25 mouse cellular contexts compared by ENCODE assay signal in the genomic region with DNA sequence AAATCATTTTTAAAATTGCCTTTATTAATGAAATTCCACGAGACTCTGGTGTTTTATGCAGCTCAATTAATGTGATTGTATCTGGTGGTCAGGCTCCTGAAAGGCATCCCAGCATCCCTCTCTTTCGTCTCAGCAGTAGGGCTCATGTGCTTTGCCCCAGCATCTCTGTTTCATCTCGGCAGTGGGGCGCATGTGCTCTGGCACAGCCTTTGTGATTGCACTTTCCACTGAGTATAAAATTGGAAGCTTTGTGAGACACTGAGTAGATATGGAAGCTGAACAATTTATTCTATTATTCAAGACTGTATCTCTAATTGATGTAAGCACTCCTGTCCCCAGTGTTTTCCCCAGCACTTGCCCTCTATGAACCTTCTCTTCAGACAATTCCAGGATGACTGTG. TPM values are rescaled to one million over a fixed set of nuclear protein-coding genes. Genes with fewer than 3 reads are reported as not detected.
DNase-seq lines count a peak whose midpoint lies in the region; ATAC-seq and TF ChIP-seq lines count a peak whose summit lies in the region.
"Had no signal": no experiment of that assay in that cellular context is flagged by ENCODE, and none has a peak within 500 bp of the region (broad histone marks: within the 10 kb centered on the region; RNA-seq: fewer than 3 reads in every experiment).

No protein-coding gene starts in this region.

- TF ChIP-seq POLR2A in brain, embryonic 14.5 days (IDR thresholded peaks at IDR 0.05; ENCODE audit: borderline replicate concordance, extremely low read depth, insufficient read depth, insufficient read length, poor library complexity, severe bottlenecking): no peak

- no peak for TF ChIP-seq CTCF in brain, embryonic 14.5 days (IDR thresholded peaks at IDR 0.05; ENCODE audit: borderline replicate concordance, extremely low read depth, insufficient read depth, insufficient read length)

- no peak overlapping the region for H3K9ac ChIP-seq in forebrain, embryonic 16.5 days (replicated peaks; ENCODE audit: low read depth, low read length)
- no peak overlapping the region for H3K9ac ChIP-seq in midbrain, embryonic 14.5 days (replicated peaks; ENCODE audit: low read length)
- H3K9ac ChIP-seq: embryonic facial prominence, embryonic 12.5 days; embryonic facial prominence, embryonic 15.5 days; heart, embryonic 12.5 days; heart, embryonic 15.5 days; hindbrain, embryonic 13.5 days had no signal

- H3K9me3 ChIP-seq in forebrain, embryonic 16.5 days (ENCODE audit: control insufficient read depth, low read length): no peaks in the 10 kb centered on the region
- H3K9me3 ChIP-seq in forebrain, embryonic 10.5 days: no peaks in the 10 kb centered on the region
- H3K9me3 ChIP-seq in midbrain, embryonic 14.5 days (ENCODE audit: control insufficient read depth, low read length): no peaks in the 10 kb centered on the region
- H3K9me3 ChIP-seq in midbrain, embryonic 10.5 days (replicated peaks): no peaks in the 10 kb centered on the region
- H3K9me3 ChIP-seq: embryonic facial prominence, embryonic 12.5 days; embryonic facial prominence, embryonic 15.5 days; heart, embryonic 12.5 days; heart, embryonic 15.5 days; hindbrain, embryonic 10.5 days; hindbrain, embryonic 13.5 days had no signal

- H3K27ac ChIP-seq in forebrain, embryonic 16.5 days (ENCODE audit: low read length): no peak overlapping the region
- no peak overlapping the region for H3K27ac ChIP-seq in forebrain, embryonic 10.5 days
- H3K27ac ChIP-seq in midbrain, embryonic 14.5 days (replicated peaks; ENCODE audit: low read depth, low read length): 0 out of 2 replicates have a peak overlapping the region, but pooled peaks have one; percentile 20
- H3K27ac ChIP-seq in midbrain, embryonic 10.5 days (replicated peaks): no peak overlapping the region
- H3K27ac ChIP-seq: embryonic facial prominence, embryonic 12.5 days; embryonic facial prominence, embryonic 15.5 days; heart, embryonic 15.5 days; hindbrain, embryonic 10.5 days; hindbrain, embryonic 13.5 days had no signal

- no peak for DNase-seq in forebrain, embryonic 10.5 days (ENCODE audit: extremely low spot score, low spot score)
- DNase-seq in midbrain, embryonic 14.5 days: peak; percentile 29
- no peak for DNase-seq in midbrain, embryonic 10.5 days (ENCODE audit: low spot score)
- DNase-seq in brain, adult 2 months (ENCODE audit: low read depth, low spot score): peak; percentile 8
- DNase-seq in brain, embryonic 14.5 days (ENCODE audit: low read depth): peak; percentile 43
- DNase-seq: adrenal gland, adult 2 months; adrenal gland, postnatal 14 days; cerebellum, adult 2 months; cerebellum, adult 9-11 months; cerebellum, postnatal 25 days; gastrocnemius, postnatal 10 days; gastrocnemius, postnatal 36 days; heart, postnatal 10 days; heart, postnatal 36 days; kidney, adult 18-20 months had no signal

- ATAC-seq in forebrain, embryonic 16.5 days: 0 out of 2 replicates have a peak, but pooled peaks have one; percentile 20
- ATAC-seq in midbrain, embryonic 14.5 days (ENCODE audit: low FRiP score, low TSS enrichment): no peak
- ATAC-seq: CD4-positive, CD25-positive, alpha-beta regulatory T cell, adult 4 months; hindbrain, embryonic 16.5 days; intestine, embryonic 16.5 days had no signal

- H3K4me3 ChIP-seq in forebrain, embryonic 16.5 days (replicated peaks; ENCODE audit: low read length): no peak overlapping the region
- H3K4me3 ChIP-seq in forebrain, embryonic 10.5 days: no peak overlapping the region
- no peak overlapping the region for H3K4me3 ChIP-seq in midbrain, embryonic 14.5 days (replicated peaks; ENCODE audit: low read depth, low read length)
- no peak overlapping the region for H3K4me3 ChIP-seq in midbrain, embryonic 10.5 days
- H3K4me3 ChIP-seq: embryonic facial prominence, embryonic 12.5 days; embryonic facial prominence, embryonic 15.5 days; heart, embryonic 12.5 days; heart, embryonic 15.5 days; hindbrain, embryonic 10.5 days; hindbrain, embryonic 13.5 days had no signal

- H3K4me1 ChIP-seq in forebrain, embryonic 16.5 days (replicated peaks; ENCODE audit: control insufficient read depth, insufficient read depth, low read length): no peaks in the 10 kb centered on the region
- H3K4me1 ChIP-seq in forebrain, embryonic 10.5 days: no peaks in the 10 kb centered on the region
- H3K4me1 ChIP-seq in midbrain, embryonic 14.5 days (ENCODE audit: control insufficient read depth, insufficient read depth, low read length): no peaks in the 10 kb centered on the region
- no peaks in the 10 kb centered on the region for H3K4me1 ChIP-seq in midbrain, embryonic 10.5 days
- H3K4me1 ChIP-seq: embryonic facial prominence, embryonic 12.5 days; embryonic facial prominence, embryonic 15.5 days; heart, embryonic 12.5 days; heart, embryonic 15.5 days; hindbrain, embryonic 10.5 days; hindbrain, embryonic 13.5 days had no signal

- no peaks in the 10 kb centered on the region for H3K27me3 ChIP-seq in forebrain, embryonic 16.5 days (replicated peaks; ENCODE audit: control insufficient read depth, insufficient read depth, low read length)
- H3K27me3 ChIP-seq in forebrain, embryonic 10.5 days (ENCODE audit: poor library complexity, severe bottlenecking): no peaks in the 10 kb centered on the region
- H3K27me3 ChIP-seq in midbrain, embryonic 14.5 days (ENCODE audit: control insufficient read depth, insufficient read depth, low read length): no peaks in the 10 kb centered on the region
- H3K27me3 ChIP-seq in midbrain, embryonic 10.5 days (ENCODE audit: low read depth, poor library complexity, severe bottlenecking): no peaks in the 10 kb centered on the region
- H3K27me3 ChIP-seq: embryonic facial prominence, embryonic 12.5 days; embryonic facial prominence, embryonic 15.5 days; heart, embryonic 12.5 days; heart, embryonic 15.5 days; hindbrain, embryonic 13.5 days had no signal

- WGBS in forebrain, embryonic 16.5 days: 54% methylated on average over 4 of the region's 4 CpGs
- 69% methylated on average over 4 of the region's 4 CpGs for WGBS in forebrain, embryonic 10.5 days
- WGBS in midbrain, embryonic 14.5 days: 46% methylated on average over 4 of the region's 4 CpGs
- WGBS in midbrain, embryonic 10.5 days: 81% methylated on average over 4 of the region's 4 CpGs

- no peak overlapping the region for H3K4me2 ChIP-seq in forebrain, embryonic 16.5 days (ENCODE audit: low read length)
- H3K4me2 ChIP-seq in midbrain, embryonic 14.5 days (ENCODE audit: low read length): no peak overlapping the region
- H3K4me2 ChIP-seq: embryonic facial prominence, embryonic 12.5 days; embryonic facial prominence, embryonic 15.5 days; heart, embryonic 12.5 days; heart, embryonic 15.5 days; hindbrain, embryonic 13.5 days had no signal

- no peaks in the 10 kb centered on the region for H3K36me3 ChIP-seq in forebrain, embryonic 16.5 days (ENCODE audit: control insufficient read depth, insufficient read depth)
- no peaks in the 10 kb centered on the region for H3K36me3 ChIP-seq in forebrain, embryonic 10.5 days (replicated peaks)
- H3K36me3 ChIP-seq in midbrain, embryonic 14.5 days (ENCODE audit: control insufficient read depth, insufficient read depth, low read length): no peaks in the 10 kb centered on the region
- H3K36me3 ChIP-seq in midbrain, embryonic 10.5 days: no peaks in the 10 kb centered on the region
- H3K36me3 ChIP-seq: embryonic facial prominence, embryonic 12.5 days; embryonic facial prominence, embryonic 15.5 days; heart, embryonic 12.5 days; heart, embryonic 15.5 days; hindbrain, embryonic 10.5 days; hindbrain, embryonic 13.5 days had no signal

RNA-seq across cellular contexts. Expression of gene Dpp6, which starts 37.7 kb away (rescaled TPM):
- polyA plus RNA-seq in forebrain, embryonic 16.5 days (2015; fragmentation: Nextera tagmentation; extraction: Ambion mirVana): 28.5 and 42.0 TPM in 2 replicates
- polyA plus RNA-seq in forebrain, embryonic 10.5 days (2016; fragmentation: Nextera tagmentation; extraction: Ambion mirVana): 2.3 and 2.9 TPM in 2 replicates
- polyA plus RNA-seq in midbrain, embryonic 14.5 days (2014; fragmentation: Nextera tagmentation; extraction: Ambion mirVana): 72.6 and 76.3 TPM in 2 replicates
- 7.0 and 10.6 TPM in 2 replicates for polyA plus RNA-seq in midbrain, embryonic 10.5 days (2016; fragmentation: Nextera tagmentation; extraction: Ambion mirVana)
- polyA plus RNA-seq in brain, embryonic 14.5 days (2012; rRNA removed): 41.8 and 84.1 TPM in 2 replicates

Comparison
In these comparisons a context has a peak if more than half of its experiments do, and no peak if none do; other contexts are left out.
1. DNase-seq: peak in midbrain, embryonic 14.5 days (single experiment), brain, adult 2 months (single experiment) and brain, embryonic 14.5 days (single experiment); none in forebrain, embryonic 10.5 days (single experiment) and midbrain, embryonic 10.5 days (single experiment).